Mouse (Mus musculus) thymus, adult 2 months (tissue): Measurements from ENCODE around the gene Xrra1.

ENCODE experiments used
- CTCF ChIP-seq: fragments of 200-500 bp; IDR thresholded peaks from 2 replicates; pipeline ENCODE4 v1.5.1; 2012; ENCODE audit warnings: mild to moderate bottlenecking, control low read depth, low read length, moderate library complexity, borderline replicate concordance; ENCODE audit not compliant: control insufficient read depth, poor library complexity, insufficient read depth; ENCODE audit errors: extremely low read depth
- POLR2A ChIP-seq: fragments of 200-500 bp; IDR thresholded peaks from 2 replicates; pipeline ENCODE4 v1.6.1; 2012; ENCODE audit warnings: mild to moderate bottlenecking, low read length, control low read depth, moderate library complexity; ENCODE audit not compliant: control insufficient read depth, poor library complexity, insufficient read depth; ENCODE audit errors: extremely low read depth

GRCm38 (mm10) chr7:99962536-99963236 lies 103.8 kb downstream of the Xrra1 start:
- no peak for TF ChIP-seq POLR2A
- TF ChIP-seq CTCF, result no peak
